Mouse (Mus musculus): ENCODE results near the gene Wdr72.

DNA sequence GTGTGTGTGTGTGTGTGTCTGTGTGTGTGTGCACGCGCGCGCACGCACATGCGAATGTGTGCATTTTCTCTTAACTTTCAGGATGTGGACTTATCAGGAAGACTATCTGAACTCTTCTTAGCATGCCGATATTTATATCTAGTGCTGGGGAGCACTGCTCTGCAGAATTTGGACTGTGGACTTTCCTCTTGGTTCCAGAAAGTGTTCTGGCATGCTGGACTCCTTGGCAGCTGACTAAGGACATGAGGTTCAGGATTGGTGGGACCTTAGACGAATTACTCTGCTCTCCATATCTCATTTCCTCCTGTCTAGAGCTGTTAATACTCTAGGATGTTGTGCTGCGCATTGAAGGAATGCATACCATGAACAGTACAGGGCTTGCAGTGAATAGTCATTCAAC, 2.4 kb downstream of the Wdr72 start:
- TF ChIP-seq CTCF (IDR thresholded peaks at IDR 0.05; ENCODE audit: low read depth, low read length): no peak
- TF ChIP-seq POLR2A (IDR thresholded peaks at IDR 0.05; ENCODE audit: insufficient read depth, low read length): no peak
- no peak for TF ChIP-seq EP300 (IDR thresholded peaks at IDR 0.05; ENCODE audit: insufficient read depth, low read depth, low read length)

All from ES-Bruce4 (cell line).